ENCODE assay signal across 10 mouse cellular contexts in genomic region chr11:28670765-28671164, GRCm38 (mm10).
"Had no signal": no experiment of that assay in that cellular context is flagged by ENCODE, and none has a peak within 500 bp of the region (broad histone marks: within the 10 kb centered on the region; RNA-seq: fewer than 3 reads in every experiment).

No protein-coding gene starts in this region.

- DNase-seq: liver, postnatal 0 days; lung, adult 2 months; lung, postnatal 14 days; lung, postnatal 36 days; thymus, adult 18-20 months; thymus, postnatal 14 days; thymus, postnatal 36 days had no signal

- ATAC-seq: liver, postnatal 0 days; lung, postnatal 0 days; midbrain, embryonic 13.5 days; midbrain, embryonic 15.5 days had no signal
